Comparison of ENCODE assay signal across 8 mouse cellular contexts in the genomic region with DNA sequence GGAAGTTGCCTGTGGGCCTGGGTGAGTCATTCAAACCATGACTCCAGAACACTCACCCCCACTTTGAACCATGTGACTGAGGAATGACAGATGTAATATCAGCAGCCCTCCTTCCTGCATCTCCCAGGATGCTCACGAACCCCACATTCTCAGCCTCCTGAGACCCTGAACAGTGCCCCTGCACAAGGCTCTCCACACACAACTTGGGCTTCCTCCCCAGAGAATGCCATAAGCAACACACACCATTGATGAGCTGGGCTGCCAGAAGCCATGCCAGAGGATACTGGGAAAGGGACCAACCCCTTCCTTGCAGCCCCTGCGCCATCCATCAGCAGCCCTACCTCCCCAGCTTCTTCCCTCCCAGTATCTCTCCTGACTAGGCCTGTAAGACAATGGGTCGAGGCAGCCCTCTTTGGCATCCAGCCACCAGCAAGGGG. TPM values are rescaled to one million over a fixed set of nuclear protein-coding genes. Genes with fewer than 3 reads are reported as not detected.
A peak's percentile ranks its signal among the peaks of the same experiment; 100 is the strongest.
DNase-seq lines count a peak whose midpoint lies in the region; ATAC-seq and TF ChIP-seq lines count a peak whose summit lies in the region.

No protein-coding gene starts in this region.

- no peak overlapping the region for H3K4me3 ChIP-seq in heart, adult 2 months
- H3K4me3 ChIP-seq in intestine, embryonic 16.5 days (ENCODE audit: low read length), result peak overlapping the region; percentile 60
- peak overlapping the region; percentile 65 for H3K4me3 ChIP-seq in stomach, embryonic 15.5 days (replicated peaks)

- H3K27ac ChIP-seq in heart, adult 2 months, result no peak overlapping the region; the same call in 1 of the 2 replicates
- H3K27ac ChIP-seq in intestine, embryonic 16.5 days (ENCODE audit: low read length), result no peak overlapping the region
- no peak overlapping the region for H3K27ac ChIP-seq in stomach, embryonic 15.5 days

- intact Hi-C loops in heart, adult 2 months (cut with DNase I), result no loop called here

- TF ChIP-seq CTCF in heart, adult 2 months (IDR thresholded peaks at IDR 0.05), result no peak

- TF ChIP-seq EP300 in heart, adult 2 months (IDR thresholded peaks at IDR 0.05; ENCODE audit: insufficient read depth, low read depth, low read length), result no peak

- H3K36me3 ChIP-seq in heart, adult 2 months (ENCODE audit: control insufficient read depth, insufficient read depth, low read length), result no peaks in the 10 kb centered on the region
- H3K36me3 ChIP-seq in intestine, embryonic 16.5 days (ENCODE audit: control insufficient read depth, insufficient read depth, low read length), result 0 out of 2 replicates have a peak, but pooled peaks cover 3% of the 10 kb centered on the region
- peaks cover 14% of the 10 kb centered on the region; the same call in 1 of the 2 replicates for H3K36me3 ChIP-seq in stomach, embryonic 15.5 days

- 58% methylated on average over 3 of the region's 3 CpGs for WGBS in heart, adult 2 months
- 51% methylated on average over 3 of the region's 3 CpGs for WGBS in intestine, embryonic 16.5 days
- 44% methylated on average over 3 of the region's 3 CpGs for WGBS in stomach, embryonic 15.5 days

- H3K4me1 ChIP-seq in heart, adult 2 months (ENCODE audit: control insufficient read depth, insufficient read depth, low read length), result peaks cover 2% of the 10 kb centered on the region; the same call in 1 of the 2 replicates
- H3K4me1 ChIP-seq in intestine, embryonic 16.5 days (ENCODE audit: control insufficient read depth, insufficient read depth, low read length), result peaks cover 30% of the 10 kb centered on the region
- H3K4me1 ChIP-seq in stomach, embryonic 15.5 days, result peaks cover 50% of the 10 kb centered on the region

- no peaks in the 10 kb centered on the region for H3K27me3 ChIP-seq in heart, adult 2 months (ENCODE audit: control insufficient read depth, insufficient read depth, low read length)
- H3K27me3 ChIP-seq in intestine, embryonic 16.5 days (replicated peaks; ENCODE audit: control insufficient read depth, insufficient read depth, low read length), result no peaks in the 10 kb centered on the region
- H3K27me3 ChIP-seq in stomach, embryonic 15.5 days (replicated peaks), result no peaks in the 10 kb centered on the region

- DNase-seq in heart, adult 11 months, result peak; percentile 94
- no peak for DNase-seq in heart, adult 2 months
- DNase-seq in retina, postnatal 1 day, result peak; percentile 37
- no peak for DNase-seq in retina, embryonic 14.5 days (ENCODE audit: low spot score)
- no peak for DNase-seq in urinary bladder, postnatal 10 days (ENCODE audit: low spot score)
- no peak for DNase-seq in left cerebral cortex, adult 11 months (ENCODE audit: low spot score)

- no peak overlapping the region for H3K9ac ChIP-seq in heart, adult 2 months (ENCODE audit: low read depth, low read length)
- H3K9ac ChIP-seq in intestine, embryonic 16.5 days (ENCODE audit: low read depth, low read length), result peak overlapping the region; percentile 63
- no peak overlapping the region; the same call in 1 of the 2 replicates for H3K9ac ChIP-seq in stomach, embryonic 15.5 days

- no peaks in the 10 kb centered on the region for H3K9me3 ChIP-seq in intestine, embryonic 16.5 days (ENCODE audit: control insufficient read depth, low read length)
- H3K9me3 ChIP-seq in stomach, embryonic 15.5 days, result no peaks in the 10 kb centered on the region

- peak overlapping the region; percentile 64 for H3K4me2 ChIP-seq in intestine, embryonic 16.5 days (ENCODE audit: low read depth, low read length)
- peak overlapping the region; percentile 65 for H3K4me2 ChIP-seq in stomach, embryonic 15.5 days

- ATAC-seq in intestine, embryonic 16.5 days, result no peak
- ATAC-seq in stomach, embryonic 15.5 days (ENCODE audit: insufficient read depth, low FRiP score, low read depth), result no peak

- no peak for TF ChIP-seq POLR2A in heart, adult 2 months (IDR thresholded peaks at IDR 0.05; ENCODE audit: insufficient read depth, low read depth, low read length)

- H3K79me2 ChIP-seq in heart, adult 2 months (replicated peaks; ENCODE audit: control insufficient read depth, insufficient read depth, low read length), result no peaks in the 10 kb centered on the region

RNA-seq across cellular contexts. Expression of a gene that starts 5.8 kb away (rescaled TPM):
- total RNA-seq in heart, adult 2 months (2021), result 1 to 10 TPM in 1 of 2 experiments, under 1 TPM in 1; 0.63 to 1.1 TPM
- 2.4 and 2.8 TPM in 2 replicates for polyA plus RNA-seq in heart, adult 2 months (2012; rRNA removed)
- 5.0 and 5.6 TPM in 2 replicates for polyA plus RNA-seq in intestine, embryonic 16.5 days (2015; fragmentation: Nextera tagmentation; extraction: Ambion mirVana)
- polyA plus RNA-seq in stomach, embryonic 15.5 days (2015; fragmentation: Nextera tagmentation; extraction: Ambion mirVana), result 3.4 and 4.0 TPM in 2 replicates

RNA-seq across cellular contexts. Expression of a gene that starts 13.0 kb away (rescaled TPM):
- 1 to 10 TPM; 3.8 to 4.5 TPM for total RNA-seq in heart, adult 2 months (2021)
- 6.9 and 7.1 TPM in 2 replicates for polyA plus RNA-seq in heart, adult 2 months (2012; rRNA removed)
- polyA plus RNA-seq in intestine, embryonic 16.5 days (2015; fragmentation: Nextera tagmentation; extraction: Ambion mirVana), result 10.6 and 11.2 TPM in 2 replicates
- 23.4 and 24.6 TPM in 2 replicates for polyA plus RNA-seq in stomach, embryonic 15.5 days (2015; fragmentation: Nextera tagmentation; extraction: Ambion mirVana)

RNA-seq across cellular contexts. Expression of a gene that starts 13.4 kb away (rescaled TPM):
- total RNA-seq in heart, adult 2 months (2021), result not detected
- polyA plus RNA-seq in heart, adult 2 months (2012; rRNA removed), result 0.50 and 0.84 TPM in 2 replicates
- polyA plus RNA-seq in intestine, embryonic 16.5 days (2015; fragmentation: Nextera tagmentation; extraction: Ambion mirVana), result 11.8 and 12.3 TPM in 2 replicates
- 13.4 and 13.9 TPM in 2 replicates for polyA plus RNA-seq in stomach, embryonic 15.5 days (2015; fragmentation: Nextera tagmentation; extraction: Ambion mirVana)

RNA-seq across cellular contexts. Expression of a gene that starts 13.6 kb away (rescaled TPM):
- 10 to 100 TPM; 19.6 to 23.1 TPM for total RNA-seq in heart, adult 2 months (2021)
- polyA plus RNA-seq in heart, adult 2 months (2012; rRNA removed), result 35.6 and 36.8 TPM in 2 replicates
- polyA plus RNA-seq in intestine, embryonic 16.5 days (2015; fragmentation: Nextera tagmentation; extraction: Ambion mirVana), result 66.2 and 70.8 TPM in 2 replicates
- 28.0 and 28.6 TPM in 2 replicates for polyA plus RNA-seq in stomach, embryonic 15.5 days (2015; fragmentation: Nextera tagmentation; extraction: Ambion mirVana)

RNA-seq across cellular contexts. Expression of a gene that starts 45.7 kb away (rescaled TPM):
- total RNA-seq in heart, adult 2 months (2021), result 10 to 100 TPM; 12.7 to 29.3 TPM
- polyA plus RNA-seq in heart, adult 2 months (2012; rRNA removed), result 19.1 and 24.5 TPM in 2 replicates
- polyA plus RNA-seq in intestine, embryonic 16.5 days (2015; fragmentation: Nextera tagmentation; extraction: Ambion mirVana), result 14.5 and 15.3 TPM in 2 replicates
- 19.2 and 23.6 TPM in 2 replicates for polyA plus RNA-seq in stomach, embryonic 15.5 days (2015; fragmentation: Nextera tagmentation; extraction: Ambion mirVana)

Comparison
In these comparisons a context has a peak if more than half of its experiments do, and no peak if none do; other contexts are left out.
1. DNase-seq: peak in heart, adult 11 months (single experiment) and retina, postnatal 1 day (single experiment); none in heart, adult 2 months (0 of 2), retina, embryonic 14.5 days (single experiment), urinary bladder, postnatal 10 days (single experiment) and left cerebral cortex, adult 11 months (single experiment).